In genomic region chr7:29486753-29487152, GRCm38 (mm10) we compare ENCODE assay signal across 24 mouse cellular contexts. TPM values are rescaled to one million over a fixed set of nuclear protein-coding genes. Genes with fewer than 3 reads are reported as not detected.
DNase-seq lines count a peak whose midpoint lies in the region; ATAC-seq and TF ChIP-seq lines count a peak whose summit lies in the region.
"Had no signal": no experiment of that assay in that cellular context is flagged by ENCODE, and none has a peak within 500 bp of the region (broad histone marks: within the 10 kb centered on the region; RNA-seq: fewer than 3 reads in every experiment).

No protein-coding gene starts in this region.

- no peak for TF ChIP-seq EP300 in heart, adult 2 months (IDR thresholded peaks at IDR 0.05; ENCODE audit: insufficient read depth, low read depth, low read length)
- no peak for TF ChIP-seq EP300 in liver, postnatal 0 days (IDR thresholded peaks at IDR 0.05; ENCODE audit: low read depth)

- no peak overlapping the region for H3K9ac ChIP-seq in heart, adult 2 months (ENCODE audit: low read depth, low read length)
- no peak overlapping the region for H3K9ac ChIP-seq in liver, postnatal 0 days (replicated peaks)
- H3K9ac ChIP-seq in liver, embryonic 11.5 days (ENCODE audit: low read depth, low read length), result no peak overlapping the region
- no peak overlapping the region for H3K9ac ChIP-seq in forebrain, embryonic 12.5 days
- H3K9ac ChIP-seq: embryonic facial prominence, embryonic 13.5 days; forebrain, postnatal 0 days; heart, embryonic 15.5 days; hindbrain, embryonic 13.5 days had no signal

- H3K36me3 ChIP-seq in heart, adult 2 months (ENCODE audit: control insufficient read depth, insufficient read depth, low read length), result no peaks in the 10 kb centered on the region
- no peaks in the 10 kb centered on the region for H3K36me3 ChIP-seq in liver, postnatal 0 days (replicated peaks; ENCODE audit: insufficient read depth, low read length)
- no peaks in the 10 kb centered on the region for H3K36me3 ChIP-seq in liver, embryonic 11.5 days (ENCODE audit: control insufficient read depth, insufficient read depth, low read length)
- no peaks in the 10 kb centered on the region for H3K36me3 ChIP-seq in forebrain, embryonic 12.5 days (replicated peaks)
- H3K36me3 ChIP-seq: heart, embryonic 10.5 days; heart, embryonic 15.5 days; hindbrain, embryonic 13.5 days had no signal

- TF ChIP-seq CTCF in heart, adult 2 months (IDR thresholded peaks at IDR 0.05), result peak; percentile 12; the same call in 1 of the 2 replicates
- TF ChIP-seq CTCF in liver, postnatal 0 days (IDR thresholded peaks at IDR 0.05; ENCODE audit: low read depth), result peak; percentile 35; the same call in 1 of the 2 replicates

- H3K9me3 ChIP-seq in liver, postnatal 0 days (ENCODE audit: low read length), result no peaks in the 10 kb centered on the region
- no peaks in the 10 kb centered on the region for H3K9me3 ChIP-seq in liver, embryonic 11.5 days (ENCODE audit: control insufficient read depth, low read length)
- H3K9me3 ChIP-seq in forebrain, embryonic 12.5 days, result no peaks in the 10 kb centered on the region
- H3K9me3 ChIP-seq: embryonic facial prominence, embryonic 13.5 days; forebrain, embryonic 10.5 days; heart, embryonic 10.5 days; heart, embryonic 15.5 days; hindbrain, embryonic 13.5 days had no signal

- WGBS in heart, adult 2 months, result 90% methylated on average over 3 of the region's 3 CpGs
- 69% methylated on average over 3 of the region's 3 CpGs for WGBS in liver, postnatal 0 days (ENCODE audit: insufficient replicate concordance)
- WGBS in liver, embryonic 11.5 days, result 69% methylated on average over 3 of the region's 3 CpGs
- WGBS in forebrain, embryonic 12.5 days, result 70% methylated on average over 2 of the region's 3 CpGs

- H3K27me3 ChIP-seq in heart, adult 2 months (ENCODE audit: control insufficient read depth, insufficient read depth, low read length), result no peaks in the 10 kb centered on the region
- H3K27me3 ChIP-seq in liver, postnatal 0 days (ENCODE audit: insufficient read depth, low read length), result no peaks in the 10 kb centered on the region
- no peaks in the 10 kb centered on the region for H3K27me3 ChIP-seq in liver, embryonic 11.5 days (replicated peaks; ENCODE audit: control insufficient read depth, insufficient read depth, low read length)
- peaks cover 11% of the 10 kb centered on the region for H3K27me3 ChIP-seq in forebrain, embryonic 12.5 days
- H3K27me3 ChIP-seq: embryonic facial prominence, embryonic 13.5 days had no signal

- no peak overlapping the region for H3K4me3 ChIP-seq in heart, adult 2 months
- H3K4me3 ChIP-seq in liver, postnatal 0 days (ENCODE audit: low read depth, low read length), result no peak overlapping the region
- H3K4me3 ChIP-seq in liver, embryonic 11.5 days (ENCODE audit: low read depth, low read length), result no peak overlapping the region
- no peak overlapping the region for H3K4me3 ChIP-seq in forebrain, embryonic 12.5 days (replicated peaks)
- H3K4me3 ChIP-seq: embryonic facial prominence, embryonic 13.5 days; forebrain, embryonic 10.5 days; heart, embryonic 10.5 days; heart, embryonic 15.5 days; hindbrain, embryonic 13.5 days had no signal

- no peak for TF ChIP-seq POLR2A in heart, adult 2 months (IDR thresholded peaks at IDR 0.05; ENCODE audit: insufficient read depth, low read depth, low read length)

- no peak overlapping the region for H3K4me2 ChIP-seq in liver, postnatal 0 days (ENCODE audit: low read depth, low read length)
- no peak overlapping the region for H3K4me2 ChIP-seq in liver, embryonic 11.5 days
- H3K4me2 ChIP-seq in forebrain, embryonic 12.5 days, result no peak overlapping the region
- H3K4me2 ChIP-seq: embryonic facial prominence, embryonic 13.5 days; heart, embryonic 15.5 days; hindbrain, embryonic 13.5 days had no signal

- DNase-seq in heart, adult 2 months, result no peak
- DNase-seq in heart, adult 8-10 months (ENCODE audit: low spot score), result no peak
- DNase-seq in liver, postnatal 0 days, result no peak
- DNase-seq in liver, embryonic 11.5 days (ENCODE audit: low spot score), result no peak
- DNase-seq in cerebellum, adult 11-12 months, result no peak
- DNase-seq: adrenal gland, adult 2 months; cerebellum, adult 11 months; cerebellum, adult 9-11 months; forebrain, postnatal 0 days; heart, postnatal 36 days; kidney, adult 18-20 months; kidney, postnatal 36 days; layer of hippocampus, postnatal 36 days; lung, adult 18-20 months; lung, postnatal 10 days; midbrain, embryonic 14.5 days had no signal

- peaks cover 2% of the 10 kb centered on the region; the same call in 1 of the 2 replicates for H3K4me1 ChIP-seq in heart, adult 2 months (ENCODE audit: control insufficient read depth, insufficient read depth, low read length)
- H3K4me1 ChIP-seq in liver, postnatal 0 days (ENCODE audit: insufficient read depth), result peaks cover 4% of the 10 kb centered on the region
- H3K4me1 ChIP-seq in liver, embryonic 11.5 days (replicated peaks; ENCODE audit: control insufficient read depth, insufficient read depth, low read length), result peaks cover 3% of the 10 kb centered on the region; the same call in 1 of the 2 replicates
- H3K4me1 ChIP-seq in forebrain, embryonic 12.5 days, result peaks cover 39% of the 10 kb centered on the region
- H3K4me1 ChIP-seq: heart, embryonic 10.5 days; heart, embryonic 15.5 days had no signal

- intact Hi-C loops in heart, adult 2 months (cut with DNase I), result loop anchor here (10.0 kb wide), 1 partner anchor 62 kb away; no protein-coding TSS in a partner anchor

- no peak for ATAC-seq in liver, postnatal 0 days
- ATAC-seq in liver, embryonic 11.5 days (replicated peaks; ENCODE audit: low FRiP score), result no peak
- ATAC-seq in common myeloid progenitor, adult 5-6 weeks (replicated peaks; ENCODE audit: low read depth, poor library complexity, severe bottlenecking), result peak; percentile 64; the same call in 1 of the 2 replicates
- ATAC-seq in megakaryocyte-erythroid progenitor cell, adult 5-6 weeks (replicated peaks; ENCODE audit: low FRiP score, low TSS enrichment, poor library complexity, severe bottlenecking), result peak; percentile 79
- ATAC-seq in forebrain, embryonic 12.5 days (ENCODE audit: low FRiP score), result no peak
- ATAC-seq: forebrain, postnatal 0 days had no signal

- H3K79me2 ChIP-seq in heart, adult 2 months (replicated peaks; ENCODE audit: control insufficient read depth, insufficient read depth, low read length), result peaks cover 5% of the 10 kb centered on the region

- no peak overlapping the region for H3K27ac ChIP-seq in heart, adult 2 months
- no peak overlapping the region for H3K27ac ChIP-seq in liver, postnatal 0 days (ENCODE audit: low read depth)
- no peak overlapping the region for H3K27ac ChIP-seq in liver, embryonic 11.5 days (ENCODE audit: low read depth, low read length)
- no peak overlapping the region for H3K27ac ChIP-seq in forebrain, embryonic 12.5 days
- H3K27ac ChIP-seq: forebrain, embryonic 10.5 days; heart, embryonic 10.5 days; heart, embryonic 15.5 days; hindbrain, embryonic 13.5 days had no signal

RNA-seq across cellular contexts. Expression of gene Sipa1l3, which starts 31.7 kb away (rescaled TPM):
- 10 to 100 TPM in 1 of 2 experiments, 1 to 10 TPM in 1; 8.9 to 10.7 TPM for total RNA-seq in heart, adult 2 months (2021)
- 9.1 and 11.5 TPM in 2 replicates for polyA plus RNA-seq in heart, adult 2 months (2012; rRNA removed)
- total RNA-seq in heart, adult 8-10 months (2022), result 10 to 100 TPM in 1 of 4 experiments, 1 to 10 TPM in 3; 6.8 to 10.3 (median 8.2) TPM
- 1.6 and 1.7 TPM in 2 replicates for polyA plus RNA-seq in liver, postnatal 0 days (2015; fragmentation: Nextera tagmentation; extraction: Ambion mirVana)
- 9.0 and 10.1 TPM in 2 replicates for polyA plus RNA-seq in liver, embryonic 11.5 days (2014; fragmentation: Nextera tagmentation; extraction: Ambion mirVana)
- total RNA-seq in common myeloid progenitor, adult 5-6 weeks (2017), result 7.7 and 9.9 TPM in 2 replicates
- 48.5 and 56.1 TPM in 2 replicates for total RNA-seq in megakaryocyte-erythroid progenitor cell, adult 5-6 weeks (2014; fragmentation: Nextera tagmentation)
- 6.2 and 7.0 TPM in 2 replicates for total RNA-seq in megakaryocyte-erythroid progenitor cell, adult 5-6 weeks (2017)
- polyA plus RNA-seq in forebrain, embryonic 12.5 days (2016; fragmentation: Nextera tagmentation; extraction: Ambion mirVana), result 12.3 and 14.6 TPM in 2 replicates

Comparison
In these comparisons a context has a peak if more than half of its experiments do, and no peak if none do; other contexts are left out.
1. ATAC-seq: peak in common myeloid progenitor, adult 5-6 weeks (single experiment) and megakaryocyte-erythroid progenitor cell, adult 5-6 weeks (single experiment); none in liver, postnatal 0 days (single experiment), liver, embryonic 11.5 days (single experiment) and forebrain, embryonic 12.5 days (single experiment).